Mouse (Mus musculus) lung, postnatal 36 days (tissue): Measurements from ENCODE around the gene Btbd10.

Experiments
- DNase-seq: peaks from one replicate; pipeline ENCODE4 v3.0.0; 2022; ENCODE audit warnings: mixed read lengths

Gene Btbd10

DNA sequence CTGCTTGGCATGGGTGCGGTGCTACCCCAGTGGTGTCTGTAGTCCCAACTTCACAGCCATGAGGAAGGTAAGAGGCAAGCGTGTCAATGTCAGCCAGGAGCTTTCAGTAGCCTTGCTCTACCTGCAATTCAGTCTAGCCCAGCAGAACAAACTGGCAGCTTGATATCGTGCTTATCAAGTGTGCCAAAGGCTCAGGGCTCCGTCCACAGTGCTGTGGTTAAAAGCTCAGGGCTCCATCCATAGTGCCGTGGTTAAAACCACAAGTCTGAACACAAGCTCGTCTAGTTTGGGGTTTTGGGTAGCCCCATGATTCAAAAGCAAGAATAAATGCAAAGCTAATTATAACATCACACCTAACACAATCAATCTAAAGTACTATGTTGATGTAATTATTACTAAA, 74.6 kb downstream of the Btbd10 start:
- DNase-seq: no peak

DNA sequence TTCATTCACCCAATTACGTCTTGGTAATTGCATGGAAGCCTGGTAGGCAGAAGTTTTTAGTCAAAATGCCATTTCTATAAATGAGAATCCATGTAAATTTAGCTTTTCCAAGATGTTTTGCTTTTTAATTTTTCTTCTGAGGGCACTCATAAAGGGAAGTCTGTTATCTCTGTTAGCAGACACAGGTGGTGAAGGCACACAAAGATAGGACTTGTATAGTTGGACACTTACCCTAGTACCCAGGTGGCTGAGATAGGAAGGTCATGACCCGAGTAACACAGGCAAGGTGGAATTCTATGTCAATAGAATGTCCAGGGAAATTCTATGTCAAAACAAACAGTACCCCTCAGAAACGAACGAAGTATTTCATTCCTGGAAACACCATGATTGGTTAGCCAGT, 77.0 kb downstream of the Btbd10 start:
- DNase-seq: no peak

DNA sequence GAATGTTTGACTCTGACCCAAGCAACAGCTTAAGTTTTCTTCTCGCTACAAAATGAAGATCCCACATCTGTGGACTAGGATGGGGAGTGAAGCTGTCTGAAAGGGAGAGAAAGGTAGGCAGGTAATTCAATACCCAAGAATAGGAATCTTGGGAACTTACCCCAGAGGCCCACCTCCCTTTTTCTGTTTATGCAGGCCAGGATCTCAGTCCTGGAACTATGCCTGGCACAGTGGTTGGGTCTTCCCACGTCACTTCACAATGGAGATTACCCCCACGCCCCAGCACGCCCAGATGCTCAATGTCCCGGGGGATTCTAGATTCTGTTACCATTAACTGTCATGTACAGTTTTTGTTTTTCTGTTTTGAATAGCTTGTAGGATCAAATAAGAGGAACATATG, 77.5 kb downstream of the Btbd10 start:
- DNase-seq: no peak

DNA sequence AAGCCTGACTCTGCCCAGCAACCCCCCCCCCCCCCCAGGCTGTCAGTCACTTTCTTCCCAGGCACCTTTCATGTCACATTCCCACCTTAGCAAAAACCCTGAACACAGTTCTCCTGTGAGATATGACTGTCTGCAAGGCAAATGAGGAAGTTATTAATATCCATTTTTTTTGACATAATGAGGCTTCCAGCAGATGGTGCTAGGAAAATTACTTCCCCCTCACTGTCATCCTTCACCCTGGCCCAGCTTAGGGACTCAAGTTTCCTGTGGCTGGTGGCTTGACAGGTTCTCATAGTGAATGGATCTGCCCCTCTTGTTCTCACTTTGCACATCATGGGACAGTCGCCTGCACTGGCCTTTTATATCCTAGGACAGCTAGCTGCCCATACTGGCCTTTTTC, 80.0 kb downstream of the Btbd10 start:
- no peak for DNase-seq

DNA sequence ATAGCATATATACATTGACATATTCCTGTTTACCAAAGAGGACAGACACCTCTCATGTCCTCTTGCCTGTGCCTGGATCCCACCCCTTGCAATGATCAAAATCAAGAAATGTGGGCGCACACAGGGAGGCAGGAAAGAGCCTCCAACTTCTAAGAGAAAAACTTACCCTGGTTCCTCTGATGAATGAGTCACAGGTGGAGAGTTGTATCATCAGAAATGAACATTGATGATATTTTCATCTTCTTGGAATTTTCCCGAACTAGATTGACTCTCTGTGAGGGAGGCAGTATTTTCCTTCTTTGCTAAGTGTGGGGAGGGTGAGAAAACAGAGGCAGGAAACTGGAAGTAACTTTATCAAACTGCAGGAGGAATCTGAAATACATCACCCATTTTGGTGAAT, 83.8 kb downstream of the Btbd10 start:
- DNase-seq: no peak

DNA sequence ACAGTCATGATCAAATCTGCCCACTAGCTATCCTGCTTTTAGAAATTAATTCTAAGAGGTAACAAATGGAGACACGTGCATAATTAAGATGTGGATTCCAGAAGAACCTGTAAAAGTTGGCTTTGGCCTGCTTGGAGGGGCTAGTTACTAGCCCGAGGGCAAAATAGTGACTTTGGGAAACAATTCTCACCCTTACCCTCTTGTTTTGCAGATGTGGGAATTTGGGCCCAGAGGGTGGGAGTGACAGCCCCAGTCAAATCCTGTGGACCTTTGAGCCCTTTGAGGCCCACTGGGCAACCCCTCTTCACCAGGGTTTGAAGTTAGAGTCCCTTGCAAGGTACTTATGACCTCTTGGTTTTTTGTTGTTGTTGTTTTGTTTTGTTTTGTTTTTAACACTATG, 89.9 kb downstream of the Btbd10 start:
- no peak for DNase-seq

DNA sequence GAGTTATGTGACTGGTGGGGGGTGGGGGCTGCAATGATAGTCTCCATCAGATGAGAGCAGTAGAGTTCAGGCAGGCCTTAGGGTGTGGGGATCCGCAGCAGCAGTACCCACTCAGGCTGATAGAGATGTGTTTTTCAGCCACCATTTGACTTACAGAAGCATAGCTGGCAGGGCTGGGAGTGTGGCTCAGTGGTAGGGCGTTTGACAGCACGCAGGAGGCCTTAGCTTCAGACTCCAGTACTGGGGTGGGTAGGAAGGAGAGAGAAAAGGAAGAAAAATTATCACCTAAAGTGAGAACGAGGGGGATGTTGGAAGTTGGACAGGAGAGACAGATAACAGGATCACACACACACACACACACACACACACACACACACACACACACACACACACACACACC, 90.7 kb downstream of the Btbd10 start:
- DNase-seq: no peak

DNA sequence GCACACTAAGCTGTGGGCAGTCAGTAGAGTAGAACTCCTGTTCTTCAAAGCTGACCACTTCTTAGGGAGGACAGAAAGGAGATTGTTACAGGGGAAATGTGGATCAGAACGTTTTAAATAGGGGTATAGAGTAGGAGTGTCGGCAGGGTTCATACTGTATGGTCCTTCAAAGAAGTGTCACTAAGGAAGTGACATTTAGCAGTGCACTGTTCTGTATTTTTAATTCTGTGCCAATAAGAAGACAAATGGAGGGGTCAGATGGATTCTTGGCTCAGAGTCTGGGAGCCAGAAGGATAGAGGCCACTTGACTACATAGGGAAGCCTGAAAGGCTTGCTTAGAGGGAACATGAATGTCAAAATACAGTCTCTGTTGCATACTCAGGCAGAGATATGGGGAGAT, 91.9 kb downstream of the Btbd10 start:
- no peak for DNase-seq

DNA sequence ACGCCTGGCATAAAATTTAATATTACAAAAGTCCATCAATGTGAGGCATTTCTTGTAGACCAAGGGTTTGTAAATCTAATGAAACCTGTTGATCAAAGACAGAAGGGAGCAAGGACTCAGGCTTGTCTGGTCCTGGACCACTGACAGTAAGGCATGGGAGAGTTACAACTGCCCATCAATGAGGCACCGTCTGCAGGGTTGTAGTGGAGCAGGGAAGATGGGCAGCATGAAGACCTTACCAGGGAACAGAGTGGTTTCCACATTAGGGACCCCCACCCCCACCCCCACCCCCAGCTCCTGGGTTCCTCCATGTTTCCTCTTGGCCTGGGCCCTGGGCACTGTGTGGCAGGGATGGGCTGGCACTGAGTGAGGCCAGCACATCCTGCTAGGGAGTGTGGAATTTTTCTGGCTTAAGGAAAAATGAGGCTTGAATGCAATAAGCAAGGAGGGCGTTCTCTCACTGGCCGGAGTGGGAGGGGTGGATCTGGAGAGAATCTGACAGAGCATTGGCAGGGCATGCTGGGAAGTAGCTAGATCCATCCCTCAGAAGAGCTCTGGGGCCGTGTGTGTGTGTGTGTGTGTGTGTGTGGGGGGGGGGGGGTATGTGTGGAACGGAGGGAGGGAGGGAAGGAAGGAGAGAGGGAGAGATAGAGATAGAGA, 96.7 kb downstream of the Btbd10 start:
- no peak for DNase-seq

DNA sequence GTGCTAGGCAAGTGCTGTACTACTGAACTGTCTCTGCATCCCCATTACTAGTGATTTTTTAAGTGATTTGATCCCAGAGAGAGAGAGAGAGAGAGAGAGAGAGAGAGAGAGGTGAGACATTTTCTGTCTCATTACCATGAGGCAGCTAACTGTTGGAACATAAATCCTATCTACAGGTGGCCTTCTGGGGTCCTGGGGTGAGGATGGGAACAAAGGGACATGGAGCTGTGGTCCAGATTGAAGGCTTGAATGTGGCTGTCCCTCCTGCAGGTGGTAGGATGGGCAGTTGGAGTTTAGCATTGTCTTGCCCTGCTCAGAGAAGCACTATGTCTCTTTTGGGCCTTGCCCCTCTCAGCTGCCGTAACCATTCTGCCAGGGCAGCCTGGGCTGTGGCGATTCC, 98.2 kb downstream of the Btbd10 start:
- no peak for DNase-seq

DNA sequence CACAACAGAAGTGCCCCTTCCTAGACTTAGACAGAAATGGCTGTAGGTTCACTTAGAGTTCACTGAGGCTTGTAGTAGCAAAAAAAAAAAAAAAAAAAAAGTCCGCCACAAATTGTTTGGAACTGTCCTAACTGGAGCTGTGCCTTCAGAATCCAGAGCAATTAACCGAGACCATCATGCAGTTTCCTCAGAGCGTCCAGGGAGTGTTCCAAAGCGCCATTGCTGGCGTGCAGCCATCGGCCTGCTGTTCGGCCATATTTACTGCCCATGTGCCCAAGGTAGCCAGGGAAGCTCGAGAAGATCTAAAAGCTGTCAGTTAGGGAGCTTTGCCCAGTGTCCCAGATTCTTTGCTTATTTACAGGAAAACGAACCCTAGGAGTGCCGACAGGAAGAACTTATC, 98.6 kb downstream of the Btbd10 start:
- DNase-seq: peak; percentile 34

DNA sequence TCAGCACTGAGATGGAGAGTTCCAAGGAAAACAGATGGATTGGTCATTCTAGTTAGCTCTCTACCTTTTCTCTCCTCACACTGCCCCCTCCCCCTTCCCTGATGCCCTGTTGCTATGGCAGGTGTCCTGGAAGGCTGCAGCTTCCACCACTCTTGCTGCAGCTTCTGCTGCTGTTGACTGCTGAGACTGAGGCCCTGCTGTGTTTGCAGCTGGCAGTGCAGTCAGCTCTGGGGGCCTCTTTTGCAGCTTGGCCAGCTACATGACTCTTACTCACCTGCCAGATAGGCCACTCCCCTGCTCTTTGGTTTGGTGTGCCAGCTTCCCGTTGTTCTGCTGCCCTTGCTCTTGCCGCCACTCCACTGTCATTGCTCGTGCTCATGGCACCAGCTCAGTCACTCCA, 99.3 kb downstream of the Btbd10 start:
- peak; percentile 17 for DNase-seq

DNA sequence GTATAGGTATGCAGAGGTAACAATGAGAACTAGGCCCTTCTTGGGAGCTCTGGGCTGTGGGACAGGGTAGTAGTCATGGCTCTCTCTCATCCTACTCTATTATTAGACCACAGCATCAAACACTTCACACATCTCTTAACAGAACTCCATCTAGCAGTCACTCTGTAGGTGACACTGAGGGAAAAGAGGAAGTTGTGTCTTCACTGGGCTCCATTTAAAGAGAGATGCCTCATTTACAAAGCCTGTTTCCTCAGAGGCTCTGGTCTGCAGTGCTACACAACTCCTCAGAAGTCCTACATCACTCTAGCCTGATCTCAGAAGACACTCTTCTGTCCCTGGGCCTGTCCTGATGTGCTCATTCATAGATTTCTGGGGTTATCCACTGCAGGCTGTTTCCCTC, 100.1 kb downstream of the Btbd10 start:
- DNase-seq: no peak

DNA sequence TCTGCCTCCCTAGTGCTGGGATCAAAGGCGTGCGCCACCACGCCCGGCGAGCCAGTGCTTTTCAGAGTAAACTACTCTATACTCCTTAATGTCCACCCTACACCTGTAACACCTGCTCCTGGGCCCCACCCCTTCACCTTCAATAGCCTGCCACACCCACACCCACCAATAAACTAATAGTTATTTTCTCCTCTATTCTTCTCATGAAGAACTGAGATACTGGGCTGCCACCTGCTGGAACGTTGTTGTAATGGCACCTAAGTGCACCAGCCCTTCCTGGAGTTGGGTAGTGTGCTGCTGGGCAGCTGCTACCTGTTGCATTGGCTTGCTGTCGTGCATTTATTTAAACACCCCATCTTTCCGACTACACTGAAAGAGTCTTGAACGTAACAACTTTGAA, 100.9 kb downstream of the Btbd10 start:
- DNase-seq: peak; percentile 80
